Mouse (Mus musculus): ENCODE data around the gene Blcap.

The Blcap gene

GRCm38 (mm10) chr2:157559858-157560257 lies 11.2 kb downstream of the Blcap start, which contains the start of gene Nnat:
TSS of gene Nnat (plus strand) at chr2:157560078.
- no peak for DNase-seq (ENCODE audit: low spot score in 2 of 2)

DNA sequence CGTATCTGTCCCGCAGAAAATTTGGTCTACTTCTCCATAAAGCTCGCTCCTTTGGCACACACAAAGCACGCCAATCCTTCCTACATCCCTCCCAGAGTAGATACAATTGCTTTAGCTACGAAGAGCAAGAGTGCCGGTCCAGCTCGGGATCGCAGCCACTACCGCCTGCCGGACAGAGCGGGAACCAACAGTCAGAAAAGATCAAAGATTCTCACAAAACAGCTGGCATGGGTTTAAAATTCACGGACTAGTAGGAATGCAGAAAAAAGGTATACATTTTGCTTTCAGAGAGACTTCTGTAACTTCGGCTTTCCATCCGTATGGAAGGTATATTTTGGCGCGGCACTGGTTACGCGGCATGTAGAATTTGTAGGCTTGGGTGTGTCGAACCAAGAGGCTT lies 11.6 kb downstream of the Blcap start:
- DNase-seq (ENCODE audit: low spot score in 2 of 2), result no peak

DNA sequence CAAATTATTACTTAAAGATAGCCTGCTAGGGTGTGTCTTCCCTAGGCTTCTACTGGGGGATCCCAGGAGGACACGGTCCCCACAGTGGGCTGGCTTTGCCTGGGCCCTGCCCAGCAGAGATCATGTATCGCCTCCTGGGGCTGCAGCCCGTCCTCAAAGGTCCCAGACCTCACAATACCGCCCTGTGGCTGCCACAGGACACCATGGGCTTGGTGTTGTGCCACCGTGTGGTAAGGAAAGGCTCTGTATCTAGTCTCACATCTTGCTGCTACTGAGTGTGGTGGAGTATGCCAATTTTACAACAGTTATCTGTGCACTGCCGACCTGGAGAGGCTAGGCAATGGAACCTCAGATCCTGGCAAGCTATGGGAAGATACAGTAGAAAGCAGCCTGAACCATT lies 12.6 kb downstream of the Blcap start:
- DNase-seq (ENCODE audit: low spot score in 2 of 2), result no peak

GRCm38 (mm10) chr2:157558051-157558450 lies 13.0 kb downstream of the Blcap start:
- no peak for DNase-seq (ENCODE audit: low spot score in 2 of 2)

- DNase-seq (ENCODE audit: low spot score in 2 of 2), result no peak
Observed at GRCm38 (mm10) chr2:157556074-157556698, 14.9 kb downstream of the Blcap start.

DNA sequence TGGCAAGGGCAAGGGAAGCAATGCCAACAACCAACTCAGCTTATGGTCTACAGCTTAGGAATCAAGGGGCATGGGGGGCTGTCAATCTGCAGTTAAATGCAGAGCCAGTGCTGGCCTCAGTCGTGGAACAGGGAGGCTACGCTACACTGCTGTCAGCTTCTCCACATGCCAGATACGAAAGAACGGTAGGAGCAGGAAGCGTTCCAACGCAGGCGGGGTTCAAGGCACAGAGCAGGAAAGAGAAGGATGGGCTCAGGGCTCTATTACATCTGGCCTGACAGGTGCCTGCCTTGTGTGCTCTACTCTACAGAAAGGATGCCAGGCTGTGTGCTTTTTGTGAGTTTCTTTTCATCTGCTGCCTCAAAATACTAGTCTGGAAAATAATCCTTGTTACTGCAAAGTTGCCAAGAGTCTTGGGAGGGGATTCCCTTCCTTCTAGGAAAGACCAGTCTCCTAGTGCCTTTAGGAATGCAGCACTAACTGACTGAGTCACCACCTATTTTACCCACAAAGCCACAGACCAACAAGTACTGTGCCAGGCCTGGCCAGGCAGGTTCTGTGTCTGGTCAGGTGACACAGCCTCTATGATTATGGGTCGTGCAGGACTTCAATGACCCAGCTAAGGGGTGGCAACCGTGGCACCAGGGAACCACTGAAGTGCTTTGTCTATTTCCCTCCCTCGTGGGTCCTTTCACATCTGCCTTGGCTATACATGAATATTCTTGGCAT lies 18.8 kb downstream of the Blcap start:
- DNase-seq (ENCODE audit: low spot score in 2 of 2), result no peak

- DNase-seq (ENCODE audit: low spot score in 2 of 2), result no peak
Observed at GRCm38 (mm10) chr2:157550292-157550691, 20.8 kb downstream of the Blcap start.

- DNase-seq (ENCODE audit: low spot score in 2 of 2), result no peak
Observed at GRCm38 (mm10) chr2:157546686-157547085, 24.4 kb downstream of the Blcap start.

DNA sequence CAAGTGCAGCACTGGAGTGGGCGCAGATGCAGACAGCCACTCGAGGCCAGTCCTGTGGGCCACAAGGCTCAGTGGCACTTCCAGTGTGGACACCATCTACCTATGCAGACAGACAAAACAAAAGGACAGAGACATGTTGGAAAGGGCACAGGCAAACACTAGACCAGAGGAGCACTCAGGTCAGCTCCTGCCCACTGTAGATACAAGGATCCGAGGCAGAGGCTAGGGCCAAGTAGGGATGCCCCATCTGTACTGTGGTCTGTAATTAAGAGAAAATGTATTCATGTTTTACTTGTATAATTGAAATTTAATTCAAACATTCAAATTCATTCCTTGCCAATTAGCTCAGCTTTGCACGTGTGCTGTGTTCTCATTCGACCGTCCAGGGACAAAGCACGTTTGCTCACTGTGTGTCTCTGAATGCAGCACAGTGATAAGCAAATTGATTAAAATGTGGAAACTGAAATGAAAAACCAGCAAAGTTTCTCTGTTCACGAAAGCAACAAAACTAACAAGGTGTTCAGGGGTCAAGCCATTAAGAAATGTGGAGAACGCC lies 26.7 kb downstream of the Blcap start:
- DNase-seq (ENCODE audit: low spot score in 2 of 2), result no peak

DNA sequence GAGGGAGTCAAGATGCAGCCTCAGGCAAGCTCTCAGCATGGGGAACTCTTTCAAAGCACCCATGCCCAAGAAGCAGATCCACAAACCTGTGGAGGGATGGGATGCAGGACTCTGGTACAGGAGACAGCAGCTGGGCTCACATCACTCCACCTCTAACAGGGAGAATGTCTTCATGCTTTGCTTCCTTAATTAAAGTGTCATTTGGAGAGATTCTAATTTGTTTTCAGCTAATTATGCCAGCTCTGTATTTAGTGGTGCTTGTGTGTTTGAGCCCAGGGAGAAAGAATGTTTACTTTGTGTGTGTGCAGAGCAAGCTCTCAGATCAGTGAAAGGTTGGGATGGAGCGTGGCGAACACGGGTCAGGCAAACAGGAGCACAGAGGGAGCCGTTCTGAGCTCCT lies 28.7 kb downstream of the Blcap start:
- DNase-seq (ENCODE audit: low spot score in 2 of 2), result no peak

DNA sequence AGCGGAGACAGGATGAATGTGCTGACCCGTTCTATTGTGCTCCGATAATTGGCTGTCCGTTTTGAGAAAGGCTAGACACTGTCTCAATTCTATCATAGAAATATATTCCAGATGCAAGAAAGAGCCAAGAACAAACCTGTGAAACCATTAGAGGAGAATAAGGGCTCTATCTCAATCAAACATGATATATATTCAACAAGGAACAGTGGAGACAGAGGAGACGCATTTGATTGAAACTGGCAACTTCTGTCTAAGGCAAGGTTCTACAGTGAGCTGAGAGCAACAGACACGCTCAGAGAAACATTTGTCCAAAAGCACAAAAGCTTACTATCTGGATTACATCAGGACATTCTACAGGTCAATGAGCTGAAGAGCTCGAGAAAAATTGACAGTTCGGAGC lies 29.4 kb downstream of the Blcap start:
- no peak for DNase-seq (ENCODE audit: low spot score in 2 of 2)

- no peak for DNase-seq (ENCODE audit: low spot score in 2 of 2)
Observed at GRCm38 (mm10) chr2:157540953-157541569, 30.0 kb downstream of the Blcap start.

DNA sequence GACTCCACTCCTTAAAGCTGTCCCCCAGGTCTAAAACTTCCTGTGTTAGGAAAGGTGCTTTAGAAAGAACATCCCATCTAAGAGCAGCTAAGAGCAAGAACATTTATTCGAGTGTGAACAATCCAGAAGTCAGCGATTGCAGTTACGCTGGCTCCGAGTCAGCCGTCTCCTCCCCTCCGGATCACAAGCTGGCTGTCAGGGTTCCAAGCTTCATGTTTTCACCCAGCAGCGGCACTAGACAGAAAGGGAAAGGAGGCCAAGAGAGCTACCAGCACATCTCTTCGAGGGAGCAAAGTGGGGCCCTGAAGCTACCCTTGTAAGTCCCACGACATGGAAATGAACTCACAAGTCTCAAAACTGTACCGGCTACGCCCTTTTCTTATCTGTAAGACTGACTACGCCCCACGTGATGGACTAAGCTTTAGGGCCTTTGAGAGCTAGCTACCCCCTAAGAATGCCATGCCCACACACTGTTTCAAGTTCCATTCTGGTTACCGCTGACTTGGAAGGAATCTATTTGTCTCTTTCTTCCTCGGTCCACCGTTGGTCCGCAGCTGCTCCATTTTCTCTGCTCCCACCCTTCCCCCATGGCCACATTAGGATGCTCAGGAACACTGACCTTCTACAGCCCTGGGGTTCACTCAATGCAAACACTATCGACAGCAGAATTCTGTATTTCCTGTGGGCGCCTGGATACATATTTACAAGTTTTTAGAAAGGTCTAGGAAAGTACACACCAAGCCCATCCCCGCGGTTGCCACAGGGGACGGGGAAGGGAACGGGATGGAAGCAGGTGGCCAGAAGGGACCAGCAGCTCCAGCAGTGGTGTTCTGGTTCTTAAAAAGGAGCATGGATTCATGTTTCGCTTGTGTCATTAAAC lies 30.8 kb downstream of the Blcap start:
- DNase-seq (ENCODE audit: low spot score in 2 of 2), result no peak

DNA sequence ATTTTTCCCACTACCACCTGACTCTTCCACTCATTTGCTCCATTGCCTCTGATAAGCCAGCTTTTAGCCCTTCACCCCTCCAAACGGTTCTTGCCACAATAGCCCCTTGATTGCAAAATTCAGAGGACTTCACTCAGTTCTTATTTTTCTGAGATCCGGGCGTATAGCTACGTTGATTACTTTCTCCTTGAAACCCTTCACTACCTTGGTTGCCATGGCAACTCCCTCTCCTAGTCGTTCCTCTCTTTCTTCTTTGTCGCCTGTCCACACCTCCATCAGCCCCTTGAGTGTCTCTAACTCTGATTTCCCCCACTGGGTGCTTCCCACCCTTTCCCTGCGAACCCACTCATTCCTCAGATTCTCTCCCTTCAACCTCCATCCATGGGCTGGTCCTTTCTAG lies 34.0 kb downstream of the Blcap start:
- DNase-seq (ENCODE audit: low spot score in 2 of 2), result no peak

DNA sequence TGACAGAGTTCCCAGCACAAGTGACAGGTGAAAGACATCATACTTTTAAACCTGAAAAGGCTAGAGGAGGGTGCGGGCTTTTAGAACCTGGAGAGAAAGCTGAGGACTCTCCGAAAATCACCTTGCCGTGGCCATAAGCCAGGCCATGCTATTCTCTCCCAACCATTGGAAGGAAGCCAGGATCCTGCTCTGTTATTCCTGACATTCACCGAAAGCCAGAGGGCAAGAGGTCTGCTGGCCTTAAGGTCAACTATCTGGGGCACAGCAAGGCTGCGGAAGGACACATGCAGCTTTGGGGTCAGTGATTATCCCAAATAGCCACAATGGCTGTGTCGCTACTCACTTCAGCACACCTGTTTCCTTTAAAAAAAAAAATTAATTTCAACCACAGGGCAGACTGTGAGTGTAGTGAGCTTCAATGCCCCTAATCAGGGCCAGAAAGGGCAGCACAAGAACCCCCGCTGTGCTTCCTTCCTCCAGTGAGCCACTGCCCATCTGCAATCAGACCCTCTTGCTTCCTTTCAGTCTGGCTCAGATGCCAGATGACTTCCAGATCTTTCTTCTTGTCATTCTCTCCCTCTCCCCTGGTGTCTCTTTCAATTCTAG lies 34.5 kb downstream of the Blcap start:
- DNase-seq (ENCODE audit: low spot score in 2 of 2), result no peak

- no peak for DNase-seq (ENCODE audit: low spot score in 2 of 2)
Observed at GRCm38 (mm10) chr2:157534163-157534562, 36.9 kb downstream of the Blcap start.

DNA sequence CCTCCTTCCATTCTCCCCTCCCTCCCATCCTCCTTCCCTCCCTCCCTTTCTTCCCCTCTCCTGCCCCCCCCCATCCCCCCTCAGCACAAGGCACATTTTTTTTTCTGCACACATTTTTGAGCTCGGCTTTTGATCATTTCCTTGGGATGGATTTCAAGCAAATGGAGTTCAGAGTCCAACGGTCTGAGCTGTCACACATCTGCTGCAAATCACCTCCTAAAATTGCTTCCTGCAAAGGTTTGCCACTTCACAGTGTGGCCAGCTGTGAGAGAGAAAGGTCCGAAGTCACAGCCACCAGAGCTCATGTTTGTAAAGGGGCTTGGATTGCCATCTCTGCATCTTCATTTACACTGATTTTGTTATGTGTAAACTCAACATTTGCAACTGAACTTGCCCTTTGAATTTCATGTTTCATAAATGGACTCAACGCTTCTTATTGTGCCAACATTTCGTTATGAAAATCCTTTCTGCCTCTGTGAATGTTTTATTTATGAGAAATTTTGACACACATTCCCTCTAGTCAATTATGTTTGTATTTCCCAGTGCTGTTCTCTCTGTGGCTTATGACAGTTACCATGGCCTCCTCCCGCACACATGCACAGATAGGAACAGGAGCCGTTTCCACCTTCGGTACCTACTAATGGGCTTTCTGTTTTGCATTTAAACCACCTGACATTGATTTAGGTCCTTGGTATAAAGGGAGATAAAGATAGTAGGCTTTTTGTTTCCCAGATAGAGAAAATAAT lies 39.2 kb downstream of the Blcap start:
- DNase-seq (ENCODE audit: low spot score in 2 of 2), result no peak

- no peak for DNase-seq (ENCODE audit: low spot score in 2 of 2)
Observed at GRCm38 (mm10) chr2:157530056-157530955, 40.8 kb downstream of the Blcap start.

GRCm38 (mm10) chr2:157522556-157522955 lies 48.5 kb downstream of the Blcap start:
- no peak for DNase-seq (ENCODE audit: low spot score in 2 of 2)

DNA sequence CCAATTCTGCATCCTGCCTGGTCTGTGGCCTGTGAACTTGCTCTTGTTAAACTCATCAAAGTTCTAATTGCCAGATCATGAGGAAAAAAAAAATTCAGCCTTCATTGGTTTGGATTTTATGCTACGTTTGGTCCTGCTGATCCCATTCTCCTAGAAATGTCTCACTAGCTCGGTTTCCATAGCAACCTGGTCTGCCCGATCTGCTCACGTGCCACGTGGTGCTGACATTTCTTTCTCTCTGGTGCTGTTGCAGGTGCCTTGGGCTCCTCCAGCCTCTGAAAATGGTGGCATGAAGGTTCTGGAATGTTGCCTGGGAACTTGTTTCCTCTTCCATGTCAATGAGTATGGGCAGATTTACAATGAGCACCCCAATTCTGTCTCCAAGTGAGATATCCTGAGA lies 50.6 kb downstream of the Blcap start:
- DNase-seq (ENCODE audit: low spot score in 2 of 2), result no peak
